Mouse (Mus musculus) midbrain, embryonic 11.5 days (tissue): Measurements from ENCODE around the gene Nfx1. TPM values are rescaled to one million over a fixed set of nuclear protein-coding genes. Genes with fewer than 3 reads are reported as not detected.

Experiments used
- ATAC-seq: fragments of 200-750 bp; cut with Nextera tagmentation; 2 replicates; pipeline ENCODE4 v1.8.0; 2017; ENCODE audit warnings: moderate TSS enrichment, moderate library complexity; ENCODE audit not compliant: low FRiP score
- DNase-seq: peaks from one replicate; pipeline ENCODE4 v3.0.0; 2015; ENCODE audit warnings: low spot score; ENCODE audit errors: missing footprints
- H3K27ac ChIP-seq: fragments of 300-500 bp; sonication (generic); 2 replicates; pipeline ENCODE4 v1.5.1; 2014; ENCODE audit warnings: low read depth, low read length
- H3K27me3 ChIP-seq: fragments of 300-500 bp; sonication (generic); 2 replicates; pipeline ENCODE4 v1.6.1; 2014; ENCODE audit warnings: mild to moderate bottlenecking, low read length, moderate library complexity, mixed read lengths; ENCODE audit not compliant: control insufficient read depth, insufficient read depth
- H3K36me3 ChIP-seq: fragments of 300-500 bp; sonication (generic); 2 replicates; pipeline ENCODE4 v1.6.1; 2014; ENCODE audit warnings: mild to moderate bottlenecking, low read length, moderate library complexity, mixed read lengths; ENCODE audit not compliant: control insufficient read depth, insufficient read depth
- H3K4me1 ChIP-seq: fragments of 300-500 bp; sonication (generic); 2 replicates; pipeline ENCODE4 v1.6.1; 2014; ENCODE audit warnings: low read length; ENCODE audit not compliant: control insufficient read depth, insufficient read depth
- H3K4me2 ChIP-seq: fragments of 300-500 bp; sonication (generic); 2 replicates; pipeline ENCODE4 v1.6.1; 2014; ENCODE audit warnings: mild to moderate bottlenecking, moderate library complexity
- H3K4me3 ChIP-seq: fragments of 300-500 bp; sonication (generic); 2 replicates; pipeline ENCODE4 v1.5.1; 2014; ENCODE audit warnings: low read depth, low read length
- H3K9ac ChIP-seq: fragments of 300-500 bp; sonication (generic); 2 replicates; pipeline ENCODE4 v1.6.1; 2014; ENCODE audit warnings: low read length
- H3K9me3 ChIP-seq: fragments of 300-500 bp; sonication (generic); 2 replicates; pipeline ENCODE4 v1.6.1; 2016; ENCODE audit warnings: low read length; ENCODE audit not compliant: control insufficient read depth
- WGBS: fragments of 180-500 bp; shearing (Covaris S2); extraction: QIAGEN DNeasy Blood & Tissue Kit; methylation state at CpG from one replicate; pipeline ENCODE4 v1.1.7; 2014; 5-methylcytosine and 5-hydroxymethylcytosine counted together
- polyA plus RNA-seq: library from polyadenylated mRNA; unstranded; fragments of >200 nt; fragmentation: Nextera tagmentation; extraction: Ambion mirVana; gene quantifications from 2 replicates; pipeline ENCODE4 v1.2.1, GENCODE M21; 2014

The Nfx1 gene
- polyA plus RNA-seq, 1 experiment from 2014 or later = 89.5 TPM

DNA sequence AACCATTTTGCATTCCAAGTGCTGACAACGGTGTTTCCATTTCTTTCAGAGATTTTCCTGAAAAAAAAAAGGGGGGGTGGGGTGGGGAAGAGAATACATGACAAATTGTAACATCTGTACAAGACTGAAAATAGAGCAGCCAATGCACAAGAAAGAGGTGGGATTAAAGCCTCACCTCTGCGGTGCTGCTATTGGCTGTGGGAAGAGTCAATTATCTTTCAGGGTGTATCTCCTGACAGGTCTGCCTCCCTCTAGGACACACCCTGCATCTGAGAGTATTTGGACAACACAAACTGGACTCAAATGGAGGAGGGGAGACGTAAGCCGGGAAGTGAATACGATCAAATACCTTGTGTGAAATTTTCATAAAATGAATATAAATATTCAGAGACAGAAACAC is 27.1 kb upstream of the Nfx1 start:
- Histone ChIP-seq H3K9me3 (no peaks in the 10 kb centered on the region; the same call in 1 of the 2 replicates), H3K4me2 (no peak overlapping the region), H3K4me3 (no peak overlapping the region), H3K4me1 (peaks cover 9% of the 10 kb centered on the region), H3K9ac (no peak overlapping the region), H3K36me3 (peaks cover 36% of the 10 kb centered on the region), H3K27me3 (no peaks in the 10 kb centered on the region), H3K27ac (no peak overlapping the region)
- WGBS = 98% methylated on average over 5 of the region's 5 CpGs
- DNase-seq (no peak), ATAC-seq (no peak)

DNA sequence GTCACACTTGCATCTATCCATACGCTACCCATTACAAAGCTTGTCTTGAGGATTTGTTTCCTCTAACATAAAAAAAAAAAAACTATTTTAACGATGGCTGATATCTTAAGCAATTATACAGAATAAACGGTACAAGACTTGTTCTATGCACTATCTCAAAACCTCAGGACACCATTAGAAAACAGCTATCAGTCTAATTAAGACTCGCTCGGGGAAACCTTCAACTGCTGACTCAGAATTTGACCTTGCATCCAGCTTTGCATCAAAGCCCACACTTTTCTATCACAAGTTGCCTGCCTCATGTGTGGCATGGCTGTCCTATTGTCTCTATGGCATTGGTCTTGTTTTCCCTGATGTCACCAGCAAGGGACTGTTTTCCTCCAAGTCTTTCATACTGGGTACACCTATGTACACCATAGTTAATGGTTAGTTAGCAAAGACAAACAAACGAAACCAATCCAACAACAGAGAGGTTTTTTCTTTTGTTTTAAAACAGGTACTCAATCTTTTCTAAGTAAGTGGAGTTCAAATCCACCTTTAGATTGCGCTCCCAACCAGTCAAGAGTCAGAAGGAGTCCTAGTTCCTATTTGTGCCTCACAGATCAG is 24.1 kb upstream of the Nfx1 start:
- peak overlapping the region; percentile 84 for H3K4me3 ChIP-seq
- ATAC-seq (no peak), DNase-seq (no peak)
- peaks cover 20% of the 10 kb centered on the region for H3K36me3 ChIP-seq
- H3K9me3 ChIP-seq = no peaks in the 10 kb centered on the region
- H3K27me3 ChIP-seq = no peaks in the 10 kb centered on the region
- H3K4me2 ChIP-seq = peak overlapping the region; percentile 73
- WGBS = 91% methylated on average over 7 of the region's 7 CpGs
- H3K27ac ChIP-seq = no peak overlapping the region
- peak overlapping the region; percentile 87 for H3K9ac ChIP-seq
- H3K4me1 ChIP-seq = peaks cover 17% of the 10 kb centered on the region

DNA sequence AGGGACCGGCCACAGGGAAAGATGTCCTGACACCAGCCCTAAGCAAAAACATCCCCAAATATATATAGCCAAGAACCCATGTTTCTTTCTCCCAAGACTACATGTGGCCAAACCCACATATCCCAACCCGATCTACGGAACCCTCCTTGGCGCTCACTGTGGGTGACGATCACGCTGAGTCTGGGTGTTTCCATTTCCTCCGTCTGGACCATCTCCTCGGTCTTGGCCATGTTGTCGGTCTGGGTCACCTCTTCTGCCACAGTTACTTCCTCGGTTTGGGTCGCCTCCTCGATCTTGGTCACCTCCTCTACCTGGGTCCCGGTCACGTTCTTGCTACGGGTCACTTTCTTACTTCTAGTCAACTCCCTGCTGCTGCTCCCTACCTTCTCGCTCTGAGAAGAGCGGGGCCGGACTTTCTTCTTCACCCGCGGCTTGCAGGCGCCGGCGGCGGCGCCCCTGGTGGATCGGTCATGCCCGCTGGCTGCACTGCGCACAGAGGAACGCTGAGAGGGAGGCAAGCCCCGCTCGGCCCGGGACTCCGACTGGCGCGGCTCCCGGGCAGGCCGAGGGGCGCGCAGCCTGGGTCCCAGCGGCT is 23.0 kb upstream of the Nfx1 start:
- DNase-seq = peak; percentile 97
- WGBS = under 1% methylated on average over 40 of the region's 40 CpGs
- no peak; the same call in 1 of the 2 replicates for ATAC-seq
- Histone ChIP-seq H3K27me3 (no peaks in the 10 kb centered on the region), H3K27ac (peak overlapping the region; percentile 82), H3K9ac (peak overlapping the region; percentile 87), H3K4me2 (peak overlapping the region; percentile 73), H3K36me3 (peaks cover 14% of the 10 kb centered on the region), H3K9me3 (no peaks in the 10 kb centered on the region), H3K4me1 (peaks cover 17% of the 10 kb centered on the region), H3K4me3 (peak overlapping the region; percentile 84)

DNA sequence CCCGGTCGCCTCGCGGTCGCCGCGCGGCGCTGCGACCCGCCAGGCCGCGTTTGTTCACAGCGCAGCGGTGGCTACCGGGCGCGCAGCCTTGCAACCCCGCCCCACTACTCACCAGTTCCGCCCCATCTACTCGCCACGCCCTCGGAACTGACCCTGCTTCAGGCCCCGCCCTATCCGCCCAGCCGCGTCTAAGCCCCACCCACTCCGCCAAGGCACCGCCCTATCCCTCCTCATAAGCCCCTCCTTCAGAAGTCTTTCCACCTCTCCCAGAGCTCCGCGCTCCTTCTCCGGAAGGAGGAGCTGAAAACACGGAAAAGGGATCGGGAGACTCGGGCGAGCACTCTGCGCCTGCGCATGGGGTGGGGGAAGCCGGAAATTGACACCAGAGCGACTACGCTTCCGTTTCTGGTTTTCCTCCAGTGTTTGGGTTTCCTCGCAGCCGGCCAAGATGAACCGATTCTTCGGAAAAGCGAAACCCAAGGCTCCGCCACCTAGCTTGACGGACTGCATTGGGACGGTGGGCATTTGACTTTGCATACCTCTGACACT is 22.5 kb upstream of the Nfx1 start, which contains the start of the genes Bag1 and Chmp5:
TSS of gene Bag1 (minus strand) at position 135 of the 549 bp plus-strand sequence.
TSS of gene Chmp5 (plus strand) at position 248 of the 549 bp plus-strand sequence.
- peak; percentile 99 for ATAC-seq
- under 1% methylated on average over 50 of the region's 50 CpGs for WGBS
- DNase-seq = peak; percentile 100
- Histone ChIP-seq H3K27me3 (no peaks in the 10 kb centered on the region), H3K27ac (peak within 1 kb of the TSS; percentile 82), H3K4me2 (peak within 1 kb of the TSS; percentile 87), H3K4me3 (peak within 1 kb of the TSS; percentile 84), H3K9me3 (no peaks in the 10 kb centered on the region), H3K36me3 (peaks cover 16% of the 10 kb centered on the region), H3K4me1 (peaks cover 17% of the 10 kb centered on the region), H3K9ac (peak within 1 kb of the TSS; percentile 87)

DNA sequence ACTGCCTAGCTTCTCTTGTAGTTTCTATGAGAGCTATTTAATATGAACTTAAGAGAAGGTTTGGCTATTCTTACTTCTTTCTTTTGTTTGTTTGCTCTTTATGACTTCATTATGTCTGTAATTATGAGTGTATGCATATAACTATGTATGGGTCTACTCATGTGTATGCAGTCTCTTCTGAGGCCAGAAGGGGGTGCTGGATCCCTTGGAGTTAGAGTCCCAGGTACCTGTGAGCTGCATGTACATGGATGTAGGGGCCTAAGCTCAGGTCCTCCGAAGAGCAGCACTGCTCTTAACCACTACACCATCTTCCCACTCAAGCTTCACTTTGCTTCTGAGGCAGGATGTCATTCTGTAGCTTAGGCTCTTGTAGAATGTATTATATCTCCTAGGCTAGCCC is 17.2 kb upstream of the Nfx1 start:
- WGBS = 95% methylated on average over 1 of the region's 1 CpGs
- Histone ChIP-seq H3K9ac (no peak overlapping the region), H3K4me1 (peaks cover 8% of the 10 kb centered on the region), H3K27me3 (no peaks in the 10 kb centered on the region), H3K27ac (no peak overlapping the region), H3K36me3 (peaks cover 18% of the 10 kb centered on the region), H3K4me2 (no peak overlapping the region), H3K4me3 (no peak overlapping the region), H3K9me3 (no peaks in the 10 kb centered on the region)
- DNase-seq (no peak), ATAC-seq (no peak)

DNA sequence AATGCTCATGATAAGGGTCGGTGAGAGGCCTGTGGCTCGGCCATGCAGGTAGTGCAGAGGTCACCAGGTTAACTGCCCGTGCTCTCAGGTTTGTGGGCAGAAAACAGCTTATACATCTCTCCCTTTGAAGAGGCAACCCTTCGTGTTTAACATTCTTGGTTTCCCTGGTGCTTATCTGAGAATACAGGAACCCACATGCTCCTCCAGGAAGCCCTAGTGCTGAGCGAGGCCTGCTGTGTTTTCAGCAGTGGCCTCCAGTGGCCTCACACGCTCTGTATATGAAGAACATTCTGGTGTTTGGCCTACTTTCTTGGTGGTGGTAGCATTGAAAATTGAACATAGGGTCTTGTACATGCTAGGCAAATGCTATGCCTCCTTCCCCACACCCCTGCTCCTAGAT is 14.8 kb upstream of the Nfx1 start:
- H3K4me2 ChIP-seq = no peak overlapping the region
- no peak overlapping the region for H3K4me3 ChIP-seq
- H3K27ac ChIP-seq = no peak overlapping the region
- peaks cover 23% of the 10 kb centered on the region for H3K36me3 ChIP-seq
- no peak overlapping the region for H3K9ac ChIP-seq
- DNase-seq (no peak), ATAC-seq (no peak)
- WGBS = 89% methylated on average over 6 of the region's 6 CpGs
- H3K27me3 ChIP-seq = no peaks in the 10 kb centered on the region
- no peaks in the 10 kb centered on the region for H3K9me3 ChIP-seq
- no peaks in the 10 kb centered on the region for H3K4me1 ChIP-seq

DNA sequence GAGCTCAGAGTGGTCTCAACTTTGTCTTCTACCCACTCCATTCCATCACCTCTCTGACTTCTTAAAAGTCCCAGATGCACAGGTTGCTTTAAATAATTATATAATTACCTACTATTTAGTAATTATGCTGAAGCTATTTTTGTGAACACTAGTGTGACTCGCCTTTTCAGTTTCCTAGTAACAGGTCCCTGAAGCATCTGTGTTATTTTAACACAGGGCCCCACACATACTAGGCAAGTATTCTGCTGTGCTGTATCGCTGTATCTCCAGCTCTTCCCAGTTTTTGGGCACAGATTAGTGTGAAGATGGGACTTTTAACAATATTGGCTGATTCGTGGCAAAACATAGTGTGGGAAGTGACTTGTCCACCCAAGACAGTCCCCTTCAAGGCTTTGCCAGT is 7.2 kb upstream of the Nfx1 start:
- no peak overlapping the region for H3K9ac ChIP-seq
- H3K36me3 ChIP-seq = peaks cover 9% of the 10 kb centered on the region; the same call in 1 of the 2 replicates
- WGBS = 88% methylated on average over 3 of the region's 3 CpGs
- no peak overlapping the region for H3K4me3 ChIP-seq
- H3K27me3 ChIP-seq = no peaks in the 10 kb centered on the region
- no peak for ATAC-seq
- no peak overlapping the region for H3K27ac ChIP-seq
- H3K9me3 ChIP-seq = no peaks in the 10 kb centered on the region
- no peak overlapping the region for H3K4me2 ChIP-seq
- DNase-seq = no peak
- no peaks in the 10 kb centered on the region for H3K4me1 ChIP-seq

DNA sequence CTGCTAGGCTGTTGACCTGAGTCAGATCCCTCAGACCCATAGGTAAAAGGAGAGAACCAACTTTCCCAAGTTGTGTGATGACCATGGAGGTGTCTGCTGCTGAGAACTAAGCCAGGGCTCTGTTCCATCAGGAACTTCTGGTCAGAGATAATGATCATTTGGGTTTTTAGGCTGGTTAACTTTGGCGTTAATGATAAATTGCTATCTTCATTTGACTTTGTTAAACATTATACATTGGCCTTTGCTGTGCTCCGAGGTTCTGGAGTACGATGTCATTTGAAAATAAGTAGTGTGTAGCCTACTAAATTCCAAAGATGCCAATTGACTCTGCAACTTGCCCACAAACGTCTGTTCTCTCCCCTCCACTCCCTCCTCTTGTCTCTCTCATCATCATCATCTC is 1.5 kb upstream of the Nfx1 start:
- 81% methylated on average over 4 of the region's 4 CpGs for WGBS
- ATAC-seq (no peak), DNase-seq (no peak)
- peaks cover 5% of the 10 kb centered on the region for H3K4me1 ChIP-seq
- H3K4me3 ChIP-seq = no peak overlapping the region
- H3K36me3 ChIP-seq = no peaks in the 10 kb centered on the region
- H3K4me2 ChIP-seq = no peak overlapping the region
- no peak overlapping the region for H3K27ac ChIP-seq
- H3K9me3 ChIP-seq = no peaks in the 10 kb centered on the region
- no peak overlapping the region for H3K9ac ChIP-seq
- no peaks in the 10 kb centered on the region for H3K27me3 ChIP-seq
